Mouse (Mus musculus) gastrocnemius, adult 2 months (tissue): ENCODE data around the gene Slc16a4. TPM values are rescaled to one million over a fixed set of nuclear protein-coding genes. Genes with fewer than 3 reads are reported as not detected.
A peak's percentile ranks its signal among the peaks of the same experiment; 100 is the strongest.
"Not testable (repeated sequence)": the region's sequence is repeated elsewhere in the genome, so short reads cannot be mapped to it uniquely, and the experiment has no call there.

Experiments
- DNase-seq: peaks from one replicate; pipeline ENCODE4 v3.0.0; 2022
- H3K27ac ChIP-seq: fragments of 200-600 bp; 2 replicates; pipeline ENCODE4 v1.8.1; 2022; ENCODE audit warnings: mild to moderate bottlenecking
- H3K4me3 ChIP-seq: fragments of 200-600 bp; 2 replicates; pipeline ENCODE4 v1.8.1; 2022; ENCODE audit warnings: mild to moderate bottlenecking, moderate library complexity
- CTCF ChIP-seq: fragments of 200-600 bp; IDR thresholded peaks from 2 replicates; pipeline ENCODE4 v1.8.1; 2022; ENCODE audit warnings: antibody characterized with exemption, mild to moderate bottlenecking, moderate library complexity
- intact Hi-C: fragments of 180-260 bp; cut with DNase I; formaldehyde crosslinking; loops from one replicate; pipeline ENCODE4 v1.15.1; 2025
- total RNA-seq, 2 experiments: library from RNA; stranded (reverse); gene quantifications; 2 replicates each; pipeline ENCODE4 v1.2.3; 2021

Gene Slc16a4
- total RNA-seq, 2 experiments from 2014 or later = 0.17 TPM; not detected in 1

DNA sequence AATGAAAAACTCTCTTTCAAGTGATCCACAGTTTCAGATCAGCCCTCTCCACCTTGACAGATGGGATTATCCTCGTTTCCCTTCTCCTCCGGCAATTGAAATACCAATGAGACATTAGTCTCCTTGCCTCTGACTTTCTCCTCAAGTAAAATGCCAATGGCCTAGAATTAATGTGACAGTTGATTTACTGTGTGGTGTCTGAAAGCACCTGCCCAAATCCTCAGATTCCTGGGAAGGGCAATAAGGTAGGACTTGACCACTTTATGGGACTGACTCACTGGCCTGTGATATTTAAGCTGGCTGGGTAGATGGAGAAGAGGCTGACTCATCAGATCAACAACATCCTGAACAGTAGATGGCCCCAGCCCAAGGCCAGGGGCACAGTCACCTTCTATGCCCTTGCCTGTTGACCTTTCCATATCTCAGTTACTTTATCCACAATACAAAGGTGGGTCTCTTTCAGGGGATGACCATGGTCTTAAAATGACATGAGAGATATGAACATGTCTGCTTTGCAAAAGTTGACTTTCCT, 24.1 kb upstream of the Slc16a4 start:
- no peak overlapping the region for H3K27ac ChIP-seq
- H3K4me3 ChIP-seq = no peak overlapping the region
- DNase-seq = no peak
- TF ChIP-seq CTCF = no peak
- intact Hi-C loops = no loop called here

GRCm38 (mm10) chr3:107272433-107272832, 18.6 kb upstream of the Slc16a4 start:
- no peak for DNase-seq
- Histone ChIP-seq H3K4me3 (no peak overlapping the region), H3K27ac (no peak overlapping the region)
- intact Hi-C loops = no loop called here
- TF ChIP-seq CTCF = no peak

DNA sequence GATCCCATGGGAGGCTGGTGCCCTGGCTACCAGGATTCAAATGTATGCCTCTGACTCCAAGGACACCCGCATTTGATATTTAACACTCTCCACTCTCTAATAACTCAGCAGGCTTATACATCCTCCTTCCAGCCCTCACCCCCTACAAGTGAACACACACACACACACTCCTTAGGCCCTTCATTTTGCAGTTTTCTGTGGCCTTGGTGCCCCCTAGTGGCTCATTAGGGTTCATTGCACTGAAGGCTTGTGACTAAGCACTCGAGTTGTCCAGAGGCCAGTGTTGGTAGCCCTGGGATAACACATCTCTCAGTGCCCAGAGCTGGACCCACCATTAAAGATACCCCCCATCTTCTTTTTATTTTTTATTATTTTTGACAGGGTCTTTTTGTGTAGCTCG, 17.2 kb upstream of the Slc16a4 start:
- DNase-seq = peak; percentile 68
- intact Hi-C loops = loop anchor here (1.0 to 2.0 kb wide), 3 partner anchors 41 to 193 kb away; no protein-coding TSS in a partner anchor
- H3K27ac ChIP-seq = no peak overlapping the region
- H3K4me3 ChIP-seq = no peak overlapping the region
- peak; percentile 97; the same call in 1 of the 2 replicates for TF ChIP-seq CTCF

GRCm38 (mm10) chr3:107275351-107275750, 15.7 kb upstream of the Slc16a4 start:
- DNase-seq = no peak
- intact Hi-C loops = loop anchor here (2.0 to 5.0 kb wide), 3 partner anchors 57 to 191 kb away; partner anchors contain the start of gene Rbm15
- Histone ChIP-seq H3K27ac (no peak overlapping the region), H3K4me3 (no peak overlapping the region)
- TF ChIP-seq CTCF = no peak

- TF ChIP-seq CTCF = peak; percentile 9; the same call in 1 of the 2 replicates
- intact Hi-C loops = loop anchor here (2.0 to 5.0 kb wide), 3 partner anchors 56 to 191 kb away; partner anchors contain the start of gene Rbm15
- no peak overlapping the region for H3K4me3 ChIP-seq
- no peak overlapping the region for H3K27ac ChIP-seq
- no peak for DNase-seq
Measured at GRCm38 (mm10) chr3:107275996-107276395, 15.0 kb upstream of the Slc16a4 start.

DNA sequence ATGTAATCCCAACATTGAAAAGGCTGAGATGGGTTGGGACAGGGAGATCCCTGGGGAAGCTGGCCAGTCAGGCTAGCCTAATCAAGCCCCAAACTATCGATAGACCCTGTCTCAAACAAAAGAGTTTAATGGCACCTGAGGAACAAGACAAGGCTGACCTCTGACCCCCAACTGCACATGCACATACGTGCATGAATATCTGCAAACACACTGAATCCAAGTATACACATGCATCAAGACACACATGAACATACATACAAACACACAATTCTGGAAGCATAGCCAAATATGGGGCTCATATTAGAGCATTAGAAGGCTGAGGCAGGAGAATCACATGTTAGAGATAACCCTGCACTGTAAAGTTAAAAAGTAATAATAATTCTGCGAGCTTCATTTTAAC, 14.4 kb upstream of the Slc16a4 start:
- intact Hi-C loops = loop anchor here (5.0 kb wide), 1 partner anchor 56 kb away; the partner anchor contains the start of gene Rbm15
- Histone ChIP-seq H3K27ac (no peak overlapping the region), H3K4me3 (no peak overlapping the region)
- TF ChIP-seq CTCF = no peak
- DNase-seq = no peak

DNA sequence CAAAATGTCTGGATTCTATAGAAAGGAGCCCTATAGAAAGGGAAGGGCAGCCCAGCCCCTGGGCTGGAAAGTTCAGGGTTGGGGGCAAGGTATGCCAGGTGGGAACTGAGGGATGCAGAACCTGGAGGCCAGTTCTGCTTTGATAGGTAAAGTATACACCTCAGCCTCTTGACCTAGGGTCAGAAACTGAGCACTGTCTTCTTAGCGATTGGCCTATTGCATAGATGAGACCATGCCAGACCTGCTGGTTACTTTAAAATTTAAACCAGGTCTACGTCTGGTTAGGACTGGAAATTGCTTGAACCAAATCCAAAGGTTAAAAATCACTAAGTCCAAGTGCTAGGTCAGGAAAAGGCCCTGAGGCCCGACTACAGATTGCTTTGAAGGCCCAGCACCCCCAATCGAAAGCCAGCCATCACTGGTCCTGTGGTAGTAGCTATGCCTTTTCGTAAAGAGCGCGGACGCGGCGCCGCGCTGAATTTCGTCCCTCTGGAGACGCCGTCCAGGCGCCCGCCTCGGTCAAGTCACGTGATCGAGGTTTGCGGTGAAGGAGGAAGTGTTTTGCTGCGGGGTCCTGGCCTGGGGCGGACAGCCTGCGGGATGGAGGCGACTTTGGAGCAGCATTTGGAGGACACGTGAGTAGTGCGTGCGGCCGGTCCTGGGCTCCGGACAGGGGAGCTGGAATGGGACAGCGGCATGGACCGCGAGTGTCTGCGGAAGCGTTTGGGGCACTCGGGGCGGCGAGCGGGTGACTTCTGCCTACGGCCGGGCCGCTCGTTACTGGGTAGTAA, 12.4 kb upstream of the Slc16a4 start, which contains the start of gene Lamtor5:
TSS of gene Lamtor5 (plus strand) at position 380 of the 791 bp plus-strand sequence.
- TF ChIP-seq CTCF = no peak
- intact Hi-C loops = loop anchor here (5.0 kb wide), 1 partner anchor 54 kb away; the partner anchor contains the start of gene Rbm15
- DNase-seq = peak; percentile 93
- H3K4me3 ChIP-seq = peak within 1 kb of the TSS; percentile 84
- H3K27ac ChIP-seq = peak within 1 kb of the TSS; percentile 89

DNA sequence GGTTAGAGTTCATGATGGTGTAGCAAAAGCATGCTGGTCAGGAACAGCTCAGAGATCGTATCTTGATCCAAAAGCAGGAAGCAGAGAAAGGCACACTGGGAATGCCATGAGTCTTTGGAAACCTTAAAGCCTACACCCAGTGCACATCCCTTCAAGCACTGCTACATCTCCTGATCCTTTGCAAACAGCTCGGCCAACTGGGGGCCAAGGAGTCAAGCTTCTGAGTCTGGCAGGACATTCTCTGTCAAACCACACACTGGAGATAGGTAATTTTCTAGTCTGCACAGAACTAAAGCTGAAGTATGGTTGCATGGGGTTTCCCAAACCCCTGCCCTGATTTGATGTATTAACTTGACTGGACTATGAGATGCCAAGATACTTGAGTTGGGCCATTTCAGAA, 4.9 kb upstream of the Slc16a4 start:
- intact Hi-C loops = no loop called here
- no peak for DNase-seq
- Histone ChIP-seq H3K4me3 (no peak overlapping the region), H3K27ac (no peak overlapping the region)
- TF ChIP-seq CTCF = no peak

- intact Hi-C loops = no loop called here
- TF ChIP-seq CTCF = no peak
- no peak overlapping the region for H3K4me3 ChIP-seq
- H3K27ac ChIP-seq = no peak overlapping the region
- no peak for DNase-seq
Measured at GRCm38 (mm10) chr3:107287346-107287745, 3.7 kb upstream of the Slc16a4 start.

GRCm38 (mm10) chr3:107295672-107296360, 4.8 kb downstream of the Slc16a4 start:
- intact Hi-C loops = no loop called here
- TF ChIP-seq CTCF = no peak
- H3K27ac ChIP-seq = no peak overlapping the region
- no peak overlapping the region for H3K4me3 ChIP-seq
- no peak for DNase-seq

GRCm38 (mm10) chr3:107296917-107297316, 5.9 kb downstream of the Slc16a4 start:
- H3K4me3 ChIP-seq, H3K27ac ChIP-seq, DNase-seq, intact Hi-C loops: not testable (repeated sequence)
- peak; percentile 19; the same call in 1 of the 2 replicates for TF ChIP-seq CTCF

- intact Hi-C loops = no loop called here
- Histone ChIP-seq H3K4me3 (no peak overlapping the region), H3K27ac (no peak overlapping the region)
- DNase-seq = no peak
- no peak for TF ChIP-seq CTCF
Measured at GRCm38 (mm10) chr3:107317338-107317737, 26.3 kb downstream of the Slc16a4 start.

GRCm38 (mm10) chr3:107321141-107321540, 30.1 kb downstream of the Slc16a4 start:
- DNase-seq = no peak
- H3K4me3 ChIP-seq = no peak overlapping the region
- no peak overlapping the region for H3K27ac ChIP-seq
- intact Hi-C loops = no loop called here
- no peak for TF ChIP-seq CTCF
